Mouse (Mus musculus) activated CD4-positive, CD25-positive, alpha-beta regulatory T cell, adult 4 months (primary cell): ENCODE data around the gene Rsl1d1. TPM values are rescaled to one million over a fixed set of nuclear protein-coding genes. Genes with fewer than 3 reads are reported as not detected.
"Not testable (repeated sequence)": the region's sequence is repeated elsewhere in the genome, so short reads cannot be mapped to it uniquely, and the experiment has no call there.

Experiments
- ATAC-seq: one replicate; pipeline ENCODE4 v1.8.0; 2017
- polyA plus RNA-seq, 2 experiments: library from polyadenylated mRNA; unstranded; fragments of 100-300 nt; shearing (Covaris generic); gene quantifications; one replicate each; pipeline ENCODE4 v1.2.1; 2017

Rsl1d1 gene
- polyA plus RNA-seq, 2 experiments from 2014 or later = 186 to 201 TPM

- peak; percentile 96 for ATAC-seq
These were observed 45.4 kb downstream of the Rsl1d1 start for GRCm38 (mm10) chr16:11157721-11158120.

DNA sequence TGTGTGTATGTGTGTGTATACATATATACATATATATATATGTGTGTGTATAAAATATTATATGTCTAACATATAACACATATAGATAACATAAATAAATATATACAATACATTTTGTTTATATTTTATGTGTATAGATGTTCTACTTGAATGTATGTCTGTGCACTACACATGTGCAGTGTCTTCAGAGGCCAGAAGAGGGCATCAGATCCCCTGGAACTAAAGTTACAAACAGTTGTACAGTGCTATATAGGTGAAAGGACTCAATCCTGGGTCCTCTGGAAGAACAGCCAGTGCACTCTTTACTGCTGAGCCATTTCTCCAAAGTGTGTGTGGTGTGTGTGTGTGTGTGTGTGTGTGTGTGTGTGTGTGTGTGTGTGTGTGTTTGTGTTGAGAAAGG is 48.6 kb downstream of the Rsl1d1 start:
- no peak for ATAC-seq

- ATAC-seq = not testable (repeated sequence)
These were observed 59.2 kb downstream of the Rsl1d1 start for GRCm38 (mm10) chr16:11143706-11144483.

Other genes with a start within 250 kb of the Rsl1d1 start
- 1 to 10 TPM in 1 of 2 experiments, under 1 TPM in 1; 0.53 to 1.2 TPM for gene Snn, start 142.4 kb downstream of the Rsl1d1 start, polyA plus RNA-seq
- 10 to 100 TPM; 40.1 to 49.5 TPM for gene Litaf, start 137.2 kb downstream of the Rsl1d1 start, polyA plus RNA-seq
- 1 to 10 TPM; 7.9 to 8.2 TPM for gene Txndc11, start 68.7 kb downstream of the Rsl1d1 start, polyA plus RNA-seq
- gene Zc3h7a, start 26.9 kb downstream of the Rsl1d1 start, polyA plus RNA-seq = 100 to 1,000 TPM; 210 to 235 TPM
- gene Gspt1, start 51.0 kb upstream of the Rsl1d1 start, polyA plus RNA-seq = 10 to 100 TPM; 40.4 to 44.2 TPM
- not detected for gene Tnfrsf17, start 110.5 kb upstream of the Rsl1d1 start, polyA plus RNA-seq
- 1 to 10 TPM; 5.1 to 8.3 TPM for gene Snx29, start 119.6 kb upstream of the Rsl1d1 start, polyA plus RNA-seq